Mouse (Mus musculus) CH12.LX (cell line): ENCODE measurements around the gene Kirrel3.

Experiments used
- CTCF ChIP-seq, 2 experiments: IDR thresholded peaks in 1 of 2; conservative IDR thresholded peaks in 1 of 2; 2 replicates each; pipeline ENCODE4 v1.5.1; 2011 to 2012; ENCODE audit warnings: low read depth in 2 of 2, low read length in 2 of 2, improper control_type of control experiment in 1 of 2, inconsistent platforms in 1 of 2, mild to moderate bottlenecking in 1 of 2, moderate library complexity in 1 of 2
- ETS1 ChIP-seq: conservative IDR thresholded peaks from 2 replicates; pipeline ENCODE4 v1.6.1; 2012; ENCODE audit warnings: low read depth, mild to moderate bottlenecking, inconsistent platforms, low read length, improper control_type of control experiment, moderate library complexity
- POLR2AphosphoS2 ChIP-seq: IDR thresholded peaks from 2 replicates; pipeline ENCODE4 v1.6.1; 2011; ENCODE audit warnings: low read depth, low read length, improper control_type of control experiment
- ZNF384 ChIP-seq: IDR thresholded peaks from 2 replicates; pipeline ENCODE4 v1.6.1; 2012; ENCODE audit warnings: low read depth, low read length, improper control_type of control experiment, inconsistent platforms

- TF ChIP-seq ZNF384: no peak
- no peak for TF ChIP-seq POLR2AphosphoS2
- no peak for TF ChIP-seq ETS1
- no peak for TF ChIP-seq CTCF (conservative IDR thresholded peaks at IDR 0.05 in 1 of 2, IDR thresholded peaks at IDR 0.05 in 1 of 2; ENCODE audit: low read depth in 2 of 2, low read length in 2 of 2)
These were observed 351.1 kb downstream of the Kirrel3 start for GRCm38 (mm10) chr9:34836801-34837200.
